ENCODE assay signal across 11 mouse cellular contexts in genomic region chr4:132904765-132905309, GRCm38 (mm10). TPM values are rescaled to one million over a fixed set of nuclear protein-coding genes. Genes with fewer than 3 reads are reported as not detected.
DNase-seq lines count a peak whose midpoint lies in the region; ATAC-seq and TF ChIP-seq lines count a peak whose summit lies in the region.
"Had no signal": no experiment of that assay in that cellular context is flagged by ENCODE, and none has a peak within 500 bp of the region (broad histone marks: within the 10 kb centered on the region; RNA-seq: fewer than 3 reads in every experiment).

No protein-coding gene starts in this region.

- 0 out of 2 replicates have a peak overlapping the region, but pooled peaks have one; percentile 2 for H3K27ac ChIP-seq in hindbrain, embryonic 13.5 days
- H3K27ac ChIP-seq in hindbrain, embryonic 14.5 days = no peak overlapping the region
- 0 out of 2 replicates have a peak overlapping the region, but pooled peaks have one; percentile 7 for H3K27ac ChIP-seq in embryonic facial prominence, embryonic 10.5 days (replicated peaks)
- H3K27ac ChIP-seq in intestine, postnatal 0 days (ENCODE audit: low read depth, low read length) = peak overlapping the region; percentile 58
- H3K27ac ChIP-seq: limb, embryonic 15.5 days had no signal

- no peak for ATAC-seq in hindbrain, embryonic 13.5 days (ENCODE audit: low FRiP score)
- no peak for ATAC-seq in hindbrain, embryonic 14.5 days (ENCODE audit: low FRiP score)
- no peak for ATAC-seq in intestine, postnatal 0 days
- no peak for ATAC-seq in activated CD4-positive, CD25-positive, alpha-beta regulatory T cell, adult 4 months
- ATAC-seq: hindbrain, embryonic 16.5 days had no signal

- H3K9me3 ChIP-seq in hindbrain, embryonic 13.5 days = no peaks in the 10 kb centered on the region
- H3K9me3 ChIP-seq in hindbrain, embryonic 14.5 days (ENCODE audit: control insufficient read depth, low read length) = no peaks in the 10 kb centered on the region
- H3K9me3 ChIP-seq in embryonic facial prominence, embryonic 10.5 days = no peaks in the 10 kb centered on the region
- no peaks in the 10 kb centered on the region for H3K9me3 ChIP-seq in intestine, postnatal 0 days (ENCODE audit: control insufficient read depth)
- H3K9me3 ChIP-seq: limb, embryonic 15.5 days had no signal

- no peaks in the 10 kb centered on the region for H3K4me1 ChIP-seq in hindbrain, embryonic 13.5 days (replicated peaks)
- no peaks in the 10 kb centered on the region for H3K4me1 ChIP-seq in hindbrain, embryonic 14.5 days (replicated peaks; ENCODE audit: control insufficient read depth, insufficient read depth, low read length)
- H3K4me1 ChIP-seq in embryonic facial prominence, embryonic 10.5 days = peaks cover 14% of the 10 kb centered on the region
- no peaks in the 10 kb centered on the region for H3K4me1 ChIP-seq in intestine, postnatal 0 days (replicated peaks; ENCODE audit: control insufficient read depth, insufficient read depth, low read length)
- H3K4me1 ChIP-seq: limb, embryonic 15.5 days had no signal

- no peaks in the 10 kb centered on the region for H3K27me3 ChIP-seq in hindbrain, embryonic 13.5 days
- H3K27me3 ChIP-seq in hindbrain, embryonic 14.5 days (ENCODE audit: control insufficient read depth, insufficient read depth, low read length) = no peaks in the 10 kb centered on the region
- H3K27me3 ChIP-seq in embryonic facial prominence, embryonic 10.5 days (replicated peaks; ENCODE audit: low read depth, poor library complexity, severe bottlenecking) = no peaks in the 10 kb centered on the region
- H3K27me3 ChIP-seq in intestine, postnatal 0 days (replicated peaks; ENCODE audit: control insufficient read depth, insufficient read depth, low read length) = no peaks in the 10 kb centered on the region
- H3K27me3 ChIP-seq: CH12.LX; limb, embryonic 15.5 days had no signal

- no peak overlapping the region; the same call in 1 of the 2 replicates for H3K9ac ChIP-seq in hindbrain, embryonic 13.5 days
- no peak overlapping the region for H3K9ac ChIP-seq in hindbrain, embryonic 14.5 days
- H3K9ac ChIP-seq in intestine, postnatal 0 days (ENCODE audit: low read depth, low read length) = no peak overlapping the region
- H3K9ac ChIP-seq: limb, embryonic 15.5 days had no signal

- no peak for TF ChIP-seq CTCF in intestine, postnatal 0 days (IDR thresholded peaks at IDR 0.05; ENCODE audit: low read depth)

- no peak overlapping the region for H3K4me3 ChIP-seq in hindbrain, embryonic 13.5 days
- no peak overlapping the region for H3K4me3 ChIP-seq in hindbrain, embryonic 14.5 days (replicated peaks; ENCODE audit: low read length)
- H3K4me3 ChIP-seq in embryonic facial prominence, embryonic 10.5 days = no peak overlapping the region
- no peak overlapping the region for H3K4me3 ChIP-seq in intestine, postnatal 0 days (ENCODE audit: low read depth, low read length)
- H3K4me3 ChIP-seq: limb, embryonic 15.5 days had no signal

- DNase-seq in hindbrain, embryonic 14.5 days (ENCODE audit: low spot score) = no peak
- no peak for DNase-seq in embryonic facial prominence, embryonic 10.5 days (ENCODE audit: low spot score)
- peak; percentile 58 for DNase-seq in lung, postnatal 36 days
- no peak for DNase-seq in cerebellum, adult 18-20 months
- no peak for DNase-seq in right cerebral cortex, postnatal 36 days (ENCODE audit: low spot score in 2 of 2)

- no peak overlapping the region for H3K4me2 ChIP-seq in hindbrain, embryonic 13.5 days
- no peak overlapping the region for H3K4me2 ChIP-seq in hindbrain, embryonic 14.5 days (replicated peaks)
- no peak overlapping the region for H3K4me2 ChIP-seq in intestine, postnatal 0 days (replicated peaks; ENCODE audit: low read depth)
- H3K4me2 ChIP-seq: limb, embryonic 15.5 days had no signal

- peaks cover 86% of the 10 kb centered on the region for H3K36me3 ChIP-seq in hindbrain, embryonic 13.5 days
- H3K36me3 ChIP-seq in hindbrain, embryonic 14.5 days (replicated peaks; ENCODE audit: control insufficient read depth, insufficient read depth) = peaks cover 94% of the 10 kb centered on the region
- H3K36me3 ChIP-seq in embryonic facial prominence, embryonic 10.5 days (replicated peaks) = peaks cover 80% of the 10 kb centered on the region
- peaks cover 75% of the 10 kb centered on the region for H3K36me3 ChIP-seq in intestine, postnatal 0 days (ENCODE audit: control insufficient read depth, insufficient read depth)

- WGBS in hindbrain, embryonic 13.5 days = 84% methylated on average over 9 of the region's 9 CpGs
- 87% methylated on average over 9 of the region's 9 CpGs for WGBS in hindbrain, embryonic 14.5 days
- 54% methylated on average over 9 of the region's 9 CpGs for WGBS in embryonic facial prominence, embryonic 10.5 days
- 66% methylated on average over 9 of the region's 9 CpGs for WGBS in intestine, postnatal 0 days

RNA-seq across cellular contexts. Expression of gene Fam76a, which starts 17.5 kb away (rescaled TPM):
- 38.7 and 38.9 TPM in 2 replicates for polyA plus RNA-seq in hindbrain, embryonic 13.5 days (2015; fragmentation: Nextera tagmentation; extraction: Ambion mirVana)
- 37.7 and 39.5 TPM in 2 replicates for polyA plus RNA-seq in hindbrain, embryonic 14.5 days (2014; fragmentation: Nextera tagmentation; extraction: Ambion mirVana)
- 31.0 and 32.1 TPM in 2 replicates for polyA plus RNA-seq in embryonic facial prominence, embryonic 10.5 days (2016; fragmentation: Nextera tagmentation; extraction: Ambion mirVana)
- polyA plus RNA-seq in intestine, postnatal 0 days (2015; fragmentation: Nextera tagmentation; extraction: Ambion mirVana) = 46.5 and 58.8 TPM in 2 replicates
- polyA plus RNA-seq in activated CD4-positive, CD25-positive, alpha-beta regulatory T cell, adult 4 months (2017; shearing (Covaris generic)) = 10 to 100 TPM; 17.3 to 19.3 TPM

RNA-seq across cellular contexts. Expression of gene Stx12, which starts 20.5 kb away (rescaled TPM):
- polyA plus RNA-seq in hindbrain, embryonic 13.5 days (2015; fragmentation: Nextera tagmentation; extraction: Ambion mirVana) = 141 and 144 TPM in 2 replicates
- 165 and 181 TPM in 2 replicates for polyA plus RNA-seq in hindbrain, embryonic 14.5 days (2014; fragmentation: Nextera tagmentation; extraction: Ambion mirVana)
- 53.5 and 58.7 TPM in 2 replicates for polyA plus RNA-seq in embryonic facial prominence, embryonic 10.5 days (2016; fragmentation: Nextera tagmentation; extraction: Ambion mirVana)
- 52.9 and 53.7 TPM in 2 replicates for polyA plus RNA-seq in intestine, postnatal 0 days (2015; fragmentation: Nextera tagmentation; extraction: Ambion mirVana)
- polyA plus RNA-seq in activated CD4-positive, CD25-positive, alpha-beta regulatory T cell, adult 4 months (2017; shearing (Covaris generic)) = 10 to 100 TPM; 33.0 to 36.2 TPM
